Mouse (Mus musculus) Patski (cell line): Measurements from ENCODE around the gene Dnah1. TPM values are rescaled to one million over a fixed set of nuclear protein-coding genes. Genes with fewer than 3 reads are reported as not detected.

Source experiments
- ATAC-seq: fragments of 100-300 bp; one replicate; pipeline ENCODE4 v1.8.0; 2021
- CTCF ChIA-PET: fragments of 350-600 bp; sonication (Branson Sonifier 250); formaldehyde crosslinking; loops from one replicate; lab custom pipeline; 2022; ENCODE audit warnings: inconsistent platforms; lab: Charles Lee
- POLR2A ChIA-PET: fragments of 350-600 bp; sonication (Branson Sonifier 250); formaldehyde crosslinking; loops from one replicate; lab custom pipeline; 2022; ENCODE audit warnings: antibody characterized with exemption, inconsistent platforms; lab: Charles Lee
- DNase-seq: peaks from one replicate; pipeline ENCODE4 v3.0.0-alpha.2; 2011; ENCODE audit warnings: low read depth, low spot score
- H3K27me3 ChIP-seq: fragments of 371-371 bp; one replicate; pipeline ENCODE4 v1.5.1; 2021
- CTCF ChIP-seq: fragments of 100-300 bp; IDR thresholded peaks from one replicate; pipeline ENCODE4 v1.5.1; 2021
- in situ Hi-C: fragments of 300-500 bp; cut with MboI; formaldehyde crosslinking; loops from 3 replicates; pipeline ENCODE4 v1.11.1; 2018; ENCODE audit warnings: low pct_unique_long_range_greater_than_20kb, mixed read lengths
- polyA plus RNA-seq: library from polyadenylated mRNA; unstranded; gene quantifications from one replicate; pipeline ENCODE4 v1.2.3, GENCODE M21; 2021

Dnah1 gene
- polyA plus RNA-seq, 1 experiment from 2014 or later: 0.10 TPM

GRCm38 (mm10) chr14:31321181-31321580 is 2.5 kb downstream of the Dnah1 start:
- ATAC-seq (no peak), DNase-seq (no peak)
- no peak for TF ChIP-seq CTCF
- H3K27me3 ChIP-seq: no peaks in the 10 kb centered on the region
- CTCF ChIA-PET: no interaction called here
- POLR2A ChIA-PET: no interaction called here
- in situ Hi-C loops: no loop called here

DNA sequence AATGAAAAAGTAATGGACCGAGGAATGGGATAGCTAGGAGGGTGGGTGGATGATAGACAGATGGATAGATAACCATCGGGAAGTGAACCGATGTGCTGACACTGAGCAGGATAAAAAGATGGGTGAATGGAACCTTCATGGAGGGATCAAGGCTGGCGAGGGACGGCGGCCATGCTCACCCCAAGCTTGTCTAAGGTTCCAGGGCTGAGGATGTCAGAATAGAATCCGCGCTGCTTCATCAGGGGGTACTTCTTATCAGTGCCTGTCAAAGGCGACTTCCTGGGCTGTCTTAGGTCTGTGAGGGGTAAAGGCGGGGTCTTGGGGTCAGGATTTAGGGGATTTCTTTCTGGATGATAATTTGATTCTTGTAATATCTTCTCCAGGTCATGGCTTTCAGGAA is 4.2 kb downstream of the Dnah1 start:
- CTCF ChIA-PET: no interaction called here
- ATAC-seq: no peak
- no peak for TF ChIP-seq CTCF
- H3K27me3 ChIP-seq: no peaks in the 10 kb centered on the region
- POLR2A ChIA-PET: no interaction called here
- no peak for DNase-seq
- in situ Hi-C loops: loop anchor here (5.0 kb wide), 1 partner anchor 47 kb away; no protein-coding TSS in a partner anchor

GRCm38 (mm10) chr14:31317754-31318153 is 5.9 kb downstream of the Dnah1 start:
- H3K27me3 ChIP-seq: peaks cover 9% of the 10 kb centered on the region
- ChIA-PET CTCF (no interaction called here), POLR2A (no interaction called here)
- no peak for TF ChIP-seq CTCF
- no peak for DNase-seq
- in situ Hi-C loops: loop anchor here (5.0 kb wide), 1 partner anchor 45 kb away; no protein-coding TSS in a partner anchor
- ATAC-seq: no peak

- ChIA-PET POLR2A (no interaction called here), CTCF (no interaction called here)
- ATAC-seq (peak; percentile 49), DNase-seq (no peak)
- TF ChIP-seq CTCF: no peak
- H3K27me3 ChIP-seq: peaks cover 9% of the 10 kb centered on the region
- in situ Hi-C loops: loop anchor here (5.0 kb wide), 1 partner anchor 44 kb away; no protein-coding TSS in a partner anchor
Measured at GRCm38 (mm10) chr14:31316613-31317012, 7.1 kb downstream of the Dnah1 start.

GRCm38 (mm10) chr14:31313192-31313591 is 10.5 kb downstream of the Dnah1 start:
- CTCF ChIA-PET: no interaction called here
- POLR2A ChIA-PET: no interaction called here
- DNase-seq (no peak), ATAC-seq (no peak)
- peaks cover 14% of the 10 kb centered on the region for H3K27me3 ChIP-seq
- in situ Hi-C loops: no loop called here
- TF ChIP-seq CTCF: no peak

DNA sequence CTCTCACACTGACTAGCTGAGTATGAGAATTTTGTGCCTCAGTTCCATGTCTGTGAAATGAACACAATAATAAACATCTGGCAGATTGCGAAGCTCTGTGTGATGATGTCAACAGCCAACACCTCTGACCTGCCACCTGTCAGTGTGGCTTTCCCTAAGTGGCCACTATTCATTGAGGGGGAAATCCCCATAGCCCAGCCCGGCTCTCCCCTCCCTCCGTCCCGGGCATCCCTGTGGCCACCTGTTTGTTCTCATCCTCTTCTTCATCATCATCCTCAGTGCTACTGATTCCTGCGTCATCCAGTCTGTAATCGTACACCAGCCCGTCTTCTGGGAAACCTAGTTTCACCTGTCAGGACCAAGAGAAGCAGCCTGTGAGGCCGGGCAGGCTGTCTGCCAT is 38.0 kb downstream of the Dnah1 start:
- CTCF ChIA-PET: no interaction called here
- ATAC-seq (no peak), DNase-seq (no peak)
- POLR2A ChIA-PET: no interaction called here
- in situ Hi-C loops: no loop called here
- peaks cover 51% of the 10 kb centered on the region for H3K27me3 ChIP-seq
- TF ChIP-seq CTCF: no peak

- ATAC-seq: no peak
- no peaks in the 10 kb centered on the region for H3K27me3 ChIP-seq
- CTCF ChIA-PET: interaction anchor here (0.6 to 4.1 kb wide), 12 partner anchors 9 to 194 kb away, joined by 3 to 16 read pairs (median 4); no protein-coding TSS in a partner anchor
- no peak for TF ChIP-seq CTCF
- no peak for DNase-seq
- in situ Hi-C loops: loop anchor here (5.0 kb wide), 2 partner anchors 45 to 195 kb away; no protein-coding TSS in a partner anchor
- POLR2A ChIA-PET: no interaction called here
Measured at GRCm38 (mm10) chr14:31272164-31272563, 51.5 kb downstream of the Dnah1 start.

- ATAC-seq: no peak
- in situ Hi-C loops: loop anchor here (5.0 kb wide), 2 partner anchors 46 to 196 kb away; no protein-coding TSS in a partner anchor
- ChIA-PET CTCF (interaction anchor here (1.4 to 4.1 kb wide), 5 partner anchors 8 to 54 kb away, joined by 6 to 16 read pairs (median 9); no protein-coding TSS in a partner anchor), POLR2A (no interaction called here)
- no peaks in the 10 kb centered on the region for H3K27me3 ChIP-seq
- no peak for DNase-seq
- TF ChIP-seq CTCF: no peak
Measured at GRCm38 (mm10) chr14:31271121-31271520, 52.6 kb downstream of the Dnah1 start.

DNA sequence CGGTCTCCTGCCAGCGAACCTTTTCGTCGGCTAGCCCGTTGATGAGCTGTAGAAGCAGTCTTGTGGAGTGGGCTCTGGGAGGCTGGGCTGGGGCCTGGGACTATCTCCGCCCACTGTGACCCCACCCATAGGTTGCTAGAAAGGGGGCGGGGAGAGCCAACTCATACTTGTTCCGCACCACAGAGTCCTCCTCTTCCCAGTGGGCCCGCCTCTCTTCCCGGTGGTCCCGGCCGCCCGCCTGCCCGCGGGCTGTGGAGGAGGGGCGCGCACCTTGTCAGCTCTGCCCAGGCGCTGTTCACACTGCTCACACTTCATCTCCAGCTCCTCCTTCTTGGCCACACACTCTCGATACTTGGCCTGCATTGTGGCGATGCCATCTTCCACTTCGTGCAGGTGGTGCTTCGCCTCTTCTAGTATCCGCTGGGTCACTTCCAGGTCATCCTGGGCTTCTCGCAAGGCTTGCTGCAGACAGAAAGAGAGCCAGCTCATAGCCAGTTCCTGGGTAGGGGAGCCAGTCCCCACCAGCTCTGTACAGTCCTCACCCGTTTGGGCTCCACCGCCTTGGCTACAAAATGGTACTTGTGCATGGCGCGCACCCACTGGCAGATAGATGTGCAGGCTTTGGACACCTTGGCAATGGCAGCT is 54.1 kb downstream of the Dnah1 start:
- ATAC-seq: no peak
- no peak for DNase-seq
- TF ChIP-seq CTCF: no peak
- in situ Hi-C loops: loop anchor here (5.0 kb wide), 2 partner anchors 48 to 198 kb away; no protein-coding TSS in a partner anchor
- H3K27me3 ChIP-seq: no peaks in the 10 kb centered on the region
- ChIA-PET POLR2A (interaction anchor here (1.0 kb wide), 1 partner anchor 10 kb away, joined by 3 read pairs; no protein-coding TSS in a partner anchor), CTCF (interaction anchor here (4.1 kb wide), 1 partner anchor 13 kb away, joined by 16 read pairs; no protein-coding TSS in a partner anchor)

- H3K27me3 ChIP-seq: no peaks in the 10 kb centered on the region
- no peak for TF ChIP-seq CTCF
- CTCF ChIA-PET: no interaction called here
- in situ Hi-C loops: no loop called here
- ATAC-seq: no peak
- POLR2A ChIA-PET: no interaction called here
- no peak for DNase-seq
Measured at GRCm38 (mm10) chr14:31268301-31269001, 55.2 kb downstream of the Dnah1 start.

DNA sequence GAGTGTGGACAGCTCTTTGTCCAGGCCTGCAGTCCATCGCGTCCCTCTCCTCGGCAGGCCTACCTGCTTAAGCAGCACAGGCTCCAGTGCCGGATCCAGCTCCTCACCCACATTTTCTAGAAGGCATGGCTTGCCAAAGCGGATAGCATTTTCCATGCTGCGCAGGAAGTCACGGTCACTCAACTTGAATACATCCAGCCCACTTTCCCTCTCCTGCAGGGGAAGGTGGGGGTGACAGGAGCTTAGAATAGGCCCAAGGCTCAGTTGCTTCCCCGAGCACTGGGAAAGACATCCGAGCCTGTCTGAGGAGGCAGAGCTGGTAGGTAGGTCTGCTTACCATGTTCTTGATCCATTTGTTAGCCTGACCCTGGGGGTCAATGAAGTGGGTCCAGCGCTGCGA is 56.0 kb downstream of the Dnah1 start:
- POLR2A ChIA-PET: no interaction called here
- ATAC-seq: no peak
- CTCF ChIA-PET: no interaction called here
- no peak for DNase-seq
- no peak for TF ChIP-seq CTCF
- no peaks in the 10 kb centered on the region for H3K27me3 ChIP-seq
- in situ Hi-C loops: no loop called here
